Mouse (Mus musculus): ENCODE measurements around the gene Slc5a2. TPM values are rescaled to one million over a fixed set of nuclear protein-coding genes. Genes with fewer than 3 reads are reported as not detected.
A peak's percentile ranks its signal among the peaks of the same experiment; 100 is the strongest.

Slc5a2 gene
- polyA plus RNA-seq (2016; fragmentation: Nextera tagmentation; extraction: Ambion mirVana) = 0.29 TPM in 1 of 2 replicates, not detected in the other

- 85% methylated on average over 6 of the region's 6 CpGs for WGBS
- Histone ChIP-seq H3K4me3 (no peak within 1 kb of the TSS), H3K36me3 (peaks cover 4% of the 10 kb centered on the region; the same call in 1 of the 2 replicates), H3K27me3 (ENCODE audit: insufficient read depth, poor library complexity, severe bottlenecking) (peaks cover 10% of the 10 kb centered on the region; the same call in 1 of the 2 replicates), H3K9me3 (no peaks in the 10 kb centered on the region), H3K4me1 (replicated peaks) (0 out of 2 replicates have a peak, but pooled peaks cover 3% of the 10 kb centered on the region), H3K27ac (no peak within 1 kb of the TSS)
- DNase-seq (ENCODE audit: low spot score) = no peak
Measured at GRCm38 (mm10) chr7:128265411-128265810, at the start of gene Slc5a2. Gene Slc5a2 (plus strand): TSS chr7:128265657.

DNA sequence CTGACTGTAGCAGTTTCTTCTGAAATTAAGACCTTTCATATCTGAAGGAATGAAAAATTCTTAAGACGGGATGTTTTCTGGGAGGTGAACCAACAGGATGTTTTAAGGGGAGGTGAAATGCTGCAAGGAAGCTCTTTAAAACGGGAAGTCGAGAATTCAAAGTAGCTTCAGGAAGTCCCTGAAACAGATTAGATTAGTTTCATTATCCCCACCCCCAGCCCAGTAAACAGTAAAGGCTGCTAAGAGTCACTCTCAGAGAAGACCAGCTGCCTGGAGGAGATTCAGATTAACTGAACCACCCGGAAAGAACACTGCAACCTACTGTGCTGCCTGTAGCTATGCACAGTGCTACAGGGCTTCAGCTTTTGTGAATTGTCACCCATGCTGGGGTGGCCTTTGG lies 45.5 kb upstream of the Slc5a2 start:
- DNase-seq (ENCODE audit: low spot score) = no peak
- Histone ChIP-seq H3K9me3 (no peaks in the 10 kb centered on the region), H3K4me1 (replicated peaks) (no peaks in the 10 kb centered on the region), H3K36me3 (no peaks in the 10 kb centered on the region), H3K27ac (no peak overlapping the region), H3K27me3 (ENCODE audit: insufficient read depth, poor library complexity, severe bottlenecking) (no peaks in the 10 kb centered on the region), H3K4me3 (no peak overlapping the region)
- 88% methylated on average over 4 of the region's 4 CpGs for WGBS

- Histone ChIP-seq H3K4me1 (replicated peaks) (no peaks in the 10 kb centered on the region), H3K27ac (no peak overlapping the region), H3K36me3 (no peaks in the 10 kb centered on the region), H3K9me3 (no peaks in the 10 kb centered on the region), H3K4me3 (no peak overlapping the region), H3K27me3 (ENCODE audit: insufficient read depth, poor library complexity, severe bottlenecking) (no peaks in the 10 kb centered on the region)
- DNase-seq (ENCODE audit: low spot score) = no peak
- 93% methylated on average over 3 of the region's 3 CpGs for WGBS
Measured at GRCm38 (mm10) chr7:128220936-128221335, 44.5 kb upstream of the Slc5a2 start.

DNA sequence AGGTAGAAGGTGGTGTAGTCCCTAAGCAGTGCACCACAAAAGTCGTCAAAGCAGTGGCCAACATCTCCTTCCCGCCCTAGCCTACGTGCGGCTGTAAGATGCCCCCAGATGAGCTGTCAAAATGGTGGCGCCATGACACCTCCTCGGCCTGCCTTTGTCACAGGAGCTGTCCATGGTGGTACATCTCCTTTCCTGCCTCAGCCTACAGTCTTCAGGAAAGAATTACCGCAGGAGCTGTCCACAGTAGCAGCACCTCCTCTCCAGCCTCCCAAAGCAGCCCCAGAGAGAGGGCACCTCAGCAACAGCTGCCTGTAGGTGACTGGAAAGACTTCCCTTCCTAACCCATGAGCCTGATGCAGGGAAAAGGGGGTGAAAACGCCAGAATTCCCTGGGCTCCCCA lies 33.7 kb upstream of the Slc5a2 start:
- peaks cover 9% of the 10 kb centered on the region for H3K36me3 ChIP-seq
- no peak for DNase-seq (ENCODE audit: low spot score)
- H3K27ac ChIP-seq = no peak overlapping the region
- H3K4me1 ChIP-seq (replicated peaks) = peaks cover 3% of the 10 kb centered on the region
- H3K4me3 ChIP-seq = no peak overlapping the region
- H3K9me3 ChIP-seq = no peaks in the 10 kb centered on the region
- WGBS = 45% methylated on average over 8 of the region's 8 CpGs
- H3K27me3 ChIP-seq (ENCODE audit: insufficient read depth, poor library complexity, severe bottlenecking) = no peaks in the 10 kb centered on the region

DNA sequence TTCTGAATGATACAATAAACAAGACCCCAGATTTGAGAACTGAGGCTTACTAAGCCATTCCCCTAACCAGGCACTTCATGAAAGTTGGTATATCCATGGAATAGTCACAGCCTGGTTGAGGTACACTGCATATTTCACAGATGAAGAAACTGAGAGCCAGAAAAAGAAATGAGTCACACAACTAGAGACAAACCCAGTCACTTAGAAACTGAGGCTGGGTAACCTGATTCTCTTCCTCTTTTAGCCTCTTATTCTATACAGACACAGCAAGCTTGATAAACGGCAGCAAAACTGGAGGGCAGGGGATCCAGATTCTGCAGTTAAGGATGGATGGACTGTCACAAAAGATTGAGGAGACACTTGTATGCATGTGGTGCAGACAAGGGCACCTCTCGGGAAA lies 30.7 kb upstream of the Slc5a2 start:
- no peak for DNase-seq (ENCODE audit: low spot score)
- Histone ChIP-seq H3K4me3 (no peak overlapping the region), H3K9me3 (no peaks in the 10 kb centered on the region), H3K27ac (no peak overlapping the region), H3K36me3 (peaks cover 12% of the 10 kb centered on the region), H3K4me1 (replicated peaks) (peaks cover 24% of the 10 kb centered on the region), H3K27me3 (ENCODE audit: insufficient read depth, poor library complexity, severe bottlenecking) (no peaks in the 10 kb centered on the region)
- 88% methylated on average over 2 of the region's 2 CpGs for WGBS

DNA sequence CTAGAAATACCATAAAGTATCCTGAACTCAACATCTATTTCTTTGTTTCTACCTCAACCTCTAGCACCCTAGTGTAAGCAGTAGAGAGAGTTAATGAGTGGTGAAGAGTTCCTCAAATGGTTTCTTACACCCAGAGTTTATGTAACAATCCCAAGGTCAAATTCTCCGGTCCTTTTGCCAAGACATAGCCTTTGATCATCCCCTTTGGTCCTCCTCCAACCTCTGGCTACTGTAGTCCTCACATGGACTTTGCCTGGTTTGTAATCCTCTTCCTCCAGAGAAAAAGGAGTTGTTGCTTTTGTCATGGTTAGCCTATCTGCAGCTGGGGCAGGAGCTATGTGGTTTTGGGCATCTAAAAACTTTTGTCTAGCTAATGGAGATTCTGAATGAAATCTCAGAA lies 30.0 kb upstream of the Slc5a2 start:
- no peak overlapping the region for H3K27ac ChIP-seq
- 100% methylated on average over 1 of the region's 1 CpGs for WGBS
- H3K4me1 ChIP-seq (replicated peaks) = peaks cover 29% of the 10 kb centered on the region
- no peaks in the 10 kb centered on the region for H3K9me3 ChIP-seq
- peaks cover 19% of the 10 kb centered on the region for H3K36me3 ChIP-seq
- no peak for DNase-seq (ENCODE audit: low spot score)
- no peaks in the 10 kb centered on the region for H3K27me3 ChIP-seq (ENCODE audit: insufficient read depth, poor library complexity, severe bottlenecking)
- no peak overlapping the region for H3K4me3 ChIP-seq

- no peak for DNase-seq (ENCODE audit: low spot score)
- Histone ChIP-seq H3K4me3 (peak overlapping the region; percentile 69), H3K27ac (peak overlapping the region; percentile 97; the same call in 1 of the 2 replicates), H3K36me3 (peaks cover 28% of the 10 kb centered on the region), H3K9me3 (no peaks in the 10 kb centered on the region), H3K27me3 (ENCODE audit: insufficient read depth, poor library complexity, severe bottlenecking) (no peaks in the 10 kb centered on the region), H3K4me1 (replicated peaks) (peaks cover 33% of the 10 kb centered on the region)
- WGBS = 96% methylated on average over 13 of the region's 13 CpGs
Measured at GRCm38 (mm10) chr7:128236426-128236825, 29.0 kb upstream of the Slc5a2 start.

GRCm38 (mm10) chr7:128236856-128237592 lies 28.4 kb upstream of the Slc5a2 start, which contains the start of gene Armc5:
Gene Armc5 (plus strand): TSS chr7:128237342.
- DNase-seq (ENCODE audit: low spot score) = peak; percentile 89
- 27% methylated on average over 37 of the region's 37 CpGs for WGBS

DNA sequence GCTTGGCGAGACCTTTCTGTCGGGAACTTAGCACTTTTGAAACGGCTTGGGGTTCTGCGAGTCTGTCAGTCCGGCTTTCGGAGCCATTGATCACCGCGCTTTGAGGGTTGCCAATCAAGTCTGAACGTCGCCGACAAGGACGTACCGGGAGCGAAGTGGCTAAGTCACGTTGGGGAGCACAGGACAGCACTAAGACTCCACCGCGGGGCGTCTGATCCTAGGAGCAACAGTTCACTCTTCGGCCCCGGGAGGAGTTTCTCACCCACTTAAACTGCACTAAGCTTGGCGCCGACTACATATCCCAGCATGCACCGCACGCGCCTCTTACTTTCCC lies 27.9 kb upstream of the Slc5a2 start:
- peak overlapping the region; percentile 69 for H3K4me3 ChIP-seq
- H3K4me1 ChIP-seq (replicated peaks) = peaks cover 33% of the 10 kb centered on the region
- WGBS = under 1% methylated on average over 25 of the region's 25 CpGs
- H3K27me3 ChIP-seq (ENCODE audit: insufficient read depth, poor library complexity, severe bottlenecking) = no peaks in the 10 kb centered on the region
- H3K9me3 ChIP-seq = no peaks in the 10 kb centered on the region
- DNase-seq (ENCODE audit: low spot score) = no peak
- H3K36me3 ChIP-seq = peaks cover 40% of the 10 kb centered on the region
- H3K27ac ChIP-seq = peak overlapping the region; percentile 97

More at GRCm38 (mm10) chr7:128236856-128237592, 28.4 kb upstream of the Slc5a2 start, which contains the start of gene Armc5:
- peaks cover 33% of the 10 kb centered on the region for H3K4me1 ChIP-seq (replicated peaks)
- H3K4me3 ChIP-seq = peak within 1 kb of the TSS; percentile 69
- H3K27me3 ChIP-seq (ENCODE audit: insufficient read depth, poor library complexity, severe bottlenecking) = no peaks in the 10 kb centered on the region
- no peaks in the 10 kb centered on the region for H3K9me3 ChIP-seq
- peaks cover 34% of the 10 kb centered on the region for H3K36me3 ChIP-seq
- peak within 1 kb of the TSS; percentile 97 for H3K27ac ChIP-seq

- Histone ChIP-seq H3K4me1 (replicated peaks) (peaks cover 38% of the 10 kb centered on the region), H3K4me3 (peak within 1 kb of the TSS; percentile 69), H3K27ac (peak within 1 kb of the TSS; percentile 97), H3K9me3 (no peaks in the 10 kb centered on the region), H3K36me3 (peaks cover 46% of the 10 kb centered on the region), H3K27me3 (ENCODE audit: insufficient read depth, poor library complexity, severe bottlenecking) (no peaks in the 10 kb centered on the region)
- WGBS = under 1% methylated on average over 72 of the region's 72 CpGs
- DNase-seq (ENCODE audit: low spot score) = peak; percentile 100
Measured at GRCm38 (mm10) chr7:128237927-128238778, 27.3 kb upstream of the Slc5a2 start, which contains the start of gene 9130023H24Rik. Gene 9130023H24Rik (minus strand): TSS chr7:128238031.

GRCm38 (mm10) chr7:128238991-128239390 lies 26.5 kb upstream of the Slc5a2 start:
- peaks cover 50% of the 10 kb centered on the region for H3K36me3 ChIP-seq
- peaks cover 42% of the 10 kb centered on the region for H3K4me1 ChIP-seq (replicated peaks)
- 27% methylated on average over 4 of the region's 4 CpGs for WGBS
- H3K27ac ChIP-seq = peak overlapping the region; percentile 97
- DNase-seq (ENCODE audit: low spot score) = no peak
- H3K4me3 ChIP-seq = peak overlapping the region; percentile 69
- H3K9me3 ChIP-seq = no peaks in the 10 kb centered on the region
- H3K27me3 ChIP-seq (ENCODE audit: insufficient read depth, poor library complexity, severe bottlenecking) = no peaks in the 10 kb centered on the region

DNA sequence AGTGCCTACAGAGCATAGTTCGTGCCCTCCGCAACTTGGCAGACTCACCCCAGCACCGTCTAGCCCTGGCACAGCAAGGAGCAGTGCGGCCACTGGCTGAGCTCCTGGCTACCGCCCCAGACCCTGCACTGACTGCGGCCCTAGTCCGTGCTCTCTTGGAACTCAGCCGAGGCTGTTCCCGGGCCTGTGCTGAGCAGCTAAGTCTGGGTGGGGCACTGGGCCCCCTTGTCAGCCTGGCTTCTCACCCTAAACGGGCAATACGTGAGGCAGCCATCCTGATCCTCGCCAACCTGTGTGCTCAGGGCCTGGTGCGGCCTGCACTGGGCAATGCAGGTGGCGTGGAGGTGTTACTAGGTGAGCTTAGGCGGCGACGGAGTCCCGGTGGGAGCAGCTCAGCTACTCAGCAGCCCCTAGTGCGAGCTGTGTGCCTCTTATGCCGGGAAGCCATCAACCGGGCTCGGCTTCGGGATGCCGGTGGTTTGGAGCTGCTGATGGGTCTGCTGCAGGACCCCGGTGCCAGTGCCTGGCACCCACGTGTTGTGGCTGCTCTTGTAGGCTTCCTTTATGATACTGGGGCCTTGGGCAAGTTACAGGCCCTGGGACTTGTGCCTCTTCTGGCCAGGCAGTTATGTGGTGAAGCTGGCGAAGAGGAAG lies 25.2 kb upstream of the Slc5a2 start:
- 93% methylated on average over 27 of the region's 27 CpGs for WGBS
- Histone ChIP-seq H3K9me3 (no peaks in the 10 kb centered on the region), H3K27me3 (ENCODE audit: insufficient read depth, poor library complexity, severe bottlenecking) (peaks cover 5% of the 10 kb centered on the region; the same call in 1 of the 2 replicates), H3K4me3 (no peak overlapping the region), H3K4me1 (replicated peaks) (peaks cover 54% of the 10 kb centered on the region), H3K36me3 (peaks cover 63% of the 10 kb centered on the region), H3K27ac (no peak overlapping the region)
- DNase-seq (ENCODE audit: low spot score) = no peak
